Mouse (Mus musculus): ENCODE results near the gene Vezf1. TPM values are rescaled to one million over a fixed set of nuclear protein-coding genes. Genes with fewer than 3 reads are reported as not detected.

Vezf1 gene
- total and polyA plus RNA-seq, 3 experiments: 8.0 to 20.8 TPM; not detected in 1

GRCm38 (mm10) chr11:88105494-88106291 lies 37.6 kb downstream of the Vezf1 start:
- Histone ChIP-seq H3K36me3 (ENCODE audit: control insufficient read depth in 1 of 2, insufficient read depth in 2 of 2, low read length in 2 of 2) (peaks cover 0 to 19% of the 10 kb centered on the region in 2 experiments; a peak in 2 of 4 replicates), H3K4me3 (ENCODE audit: control insufficient read depth in 1 of 2, insufficient read depth in 1 of 2, low read depth in 2 of 2, low read length in 2 of 2) (no peak overlapping the region), H3K79me2 (ENCODE audit: control insufficient read depth, insufficient read depth, low read length, poor library complexity) (no peaks in the 10 kb centered on the region), H3K9ac (ENCODE audit: control insufficient read depth, low read depth, low read length, poor library complexity, severe bottlenecking) (no peak overlapping the region), H3K4me1 (ENCODE audit: control insufficient read depth in 1 of 2, insufficient read depth in 2 of 2, low read length in 2 of 2) (peaks cover 2 to 28% of the 10 kb centered on the region in 2 experiments; a peak in 3 of 4 replicates), H3K27me3 (ENCODE audit: control insufficient read depth in 1 of 2, insufficient read depth in 2 of 2, low read length in 2 of 2) (peaks cover 1 to 2% of the 10 kb centered on the region in 2 experiments), H3K9me3 (replicated peaks; ENCODE audit: insufficient read depth, low read length) (no peaks in the 10 kb centered on the region), H3K27ac (ENCODE audit: control insufficient read depth, low read depth, low read length) (no peak overlapping the region)
- TF ChIP-seq RCOR1 (IDR thresholded peaks at IDR 0.05; ENCODE audit: low read depth, low read length): peak; percentile 44; the same call in 1 of the 2 replicates
- TF ChIP-seq TCF12 (IDR thresholded peaks at IDR 0.05; ENCODE audit: low read depth, low read length): peak; percentile 52
- TF ChIP-seq SIN3A (IDR thresholded peaks at IDR 0.05; ENCODE audit: low read length): no peak
- TF ChIP-seq ZKSCAN1 (IDR thresholded peaks at IDR 0.05; ENCODE audit: low read depth, low read length): no peak
- TF ChIP-seq NELFE (IDR thresholded peaks at IDR 0.05; ENCODE audit: low read depth, low read length): no peak
- peak; percentile 43; the same call in 1 of the 2 replicates for TF ChIP-seq ETS1 (IDR thresholded peaks at IDR 0.05; ENCODE audit: low read depth, low read length)
- peak; percentile 76 for TF ChIP-seq GATA1 (IDR thresholded peaks at IDR 0.05; ENCODE audit: low read depth, low read length)
- peak; percentile 64 to 75 for TF ChIP-seq EP300 (IDR thresholded peaks at IDR 0.05; ENCODE audit: low read depth in 1 of 2, low read length in 2 of 2)
- TF ChIP-seq MAZ (IDR thresholded peaks at IDR 0.05; ENCODE audit: low read depth, low read length): peak; percentile 35; the same call in 1 of the 2 replicates
- DNase-seq (ENCODE audit: low read depth, low spot score): peak; percentile 58

GRCm38 (mm10) chr11:88106292-88106554 lies 38.1 kb downstream of the Vezf1 start:
- H3K9me3 ChIP-seq (replicated peaks; ENCODE audit: insufficient read depth, low read length): no peaks in the 10 kb centered on the region
- H3K27me3 ChIP-seq (ENCODE audit: control insufficient read depth in 1 of 2, insufficient read depth in 2 of 2, low read length in 2 of 2): no peaks in the 10 kb centered on the region
- no peak overlapping the region for H3K4me3 ChIP-seq (ENCODE audit: control insufficient read depth in 1 of 2, insufficient read depth in 1 of 2, low read depth in 2 of 2, low read length in 2 of 2)
- H3K36me3 ChIP-seq (ENCODE audit: control insufficient read depth in 1 of 2, insufficient read depth in 2 of 2, low read length in 2 of 2): peaks cover 0 to 19% of the 10 kb centered on the region in 2 experiments; a peak in 2 of 4 replicates
- H3K9ac ChIP-seq (ENCODE audit: control insufficient read depth, low read depth, low read length, poor library complexity, severe bottlenecking): no peak overlapping the region
- DNase-seq (ENCODE audit: low read depth, low spot score): no peak
- H3K4me1 ChIP-seq (ENCODE audit: control insufficient read depth in 1 of 2, insufficient read depth in 2 of 2, low read length in 2 of 2): peaks cover 2 to 28% of the 10 kb centered on the region in 2 experiments; a peak in 3 of 4 replicates
- H3K27ac ChIP-seq (ENCODE audit: control insufficient read depth, low read depth, low read length): no peak overlapping the region
- TF ChIP-seq JUND (IDR thresholded peaks at IDR 0.05; ENCODE audit: low read depth, low read length) (no peak), ELF1 (IDR thresholded peaks at IDR 0.05; ENCODE audit: low read depth, low read length) (no peak), CHD1 (IDR thresholded peaks at IDR 0.05; ENCODE audit: low read depth, low read length) (no peak), KAT2A (conservative IDR thresholded peaks at IDR 0.05; ENCODE audit: low read depth, low read length) (no peak), ZNF384 (IDR thresholded peaks at IDR 0.05; ENCODE audit: low read depth, low read length) (no peak), GATA1 (IDR thresholded peaks at IDR 0.05; ENCODE audit: low read depth, low read length) (no peak), MAZ (IDR thresholded peaks at IDR 0.05; ENCODE audit: low read depth, low read length) (no peak)
- no peaks in the 10 kb centered on the region for H3K79me2 ChIP-seq (ENCODE audit: control insufficient read depth, insufficient read depth, low read length, poor library complexity)
